Mouse (Mus musculus) spleen, adult 2 months (tissue): ENCODE results near the gene Tipin.

ENCODE experiments used
- CTCF ChIP-seq: fragments of 200-500 bp; IDR thresholded peaks from 2 replicates; pipeline ENCODE4 v1.5.1; 2011; ENCODE audit warnings: mild to moderate bottlenecking, inconsistent platforms; ENCODE audit not compliant: insufficient read depth, insufficient read length, insufficient replicate concordance; ENCODE audit errors: extremely low read depth
- POLR2A ChIP-seq: fragments of 200-500 bp; IDR thresholded peaks from 2 replicates; pipeline ENCODE4 v1.6.1; 2011; ENCODE audit warnings: low read depth, low read length, inconsistent platforms

DNA sequence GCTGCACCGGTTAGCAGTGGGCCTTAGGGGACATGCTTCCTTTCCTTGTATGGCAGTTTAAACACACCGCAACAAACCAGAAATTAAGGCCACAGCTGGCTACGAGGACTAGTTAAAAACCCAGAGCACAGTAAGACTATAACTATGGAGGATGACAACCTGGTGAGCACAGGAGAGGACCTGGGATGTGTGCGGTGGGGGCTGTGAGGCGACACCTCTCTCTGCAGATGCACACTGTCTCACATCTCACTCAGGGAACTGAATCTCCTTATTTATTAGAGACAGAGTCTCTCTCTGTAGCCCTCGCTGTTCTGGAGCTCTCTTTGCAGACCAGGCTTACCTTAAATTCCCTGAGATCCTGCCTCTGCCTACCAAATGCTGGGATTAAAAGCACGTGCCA lies 42.6 kb downstream of the Tipin start:
- TF ChIP-seq POLR2A (no peak), CTCF (no peak)
